Mouse (Mus musculus): ENCODE measurements around the gene Tcn2.

- TF ChIP-seq POLR2A (IDR thresholded peaks at IDR 0.05; ENCODE audit: insufficient read length, low read depth) (no peak), POLR2AphosphoS2 (IDR thresholded peaks at IDR 0.05; ENCODE audit: insufficient read length, low read depth) (no peak), USF1 (IDR thresholded peaks at IDR 0.05; ENCODE audit: low read depth) (no peak), MAX (IDR thresholded peaks at IDR 0.05; ENCODE audit: low read depth) (no peak), TCF12 (IDR thresholded peaks at IDR 0.05; ENCODE audit: insufficient read depth, poor library complexity, severe bottlenecking) (no peak), E2F4 (IDR thresholded peaks at IDR 0.05; ENCODE audit: insufficient read depth) (no peak), CEBPB (IDR thresholded peaks at IDR 0.05; ENCODE audit: insufficient read depth, poor library complexity, severe bottlenecking) (no peak)
Measured at GRCm38 (mm10) chr11:3883711-3884110, 48.2 kb downstream of the Tcn2 start.
